Mouse (Mus musculus): ENCODE measurements at regions not wholly inside any gene's neighbourhood (a gene's known extent, or its start where the extent isn't known, plus 50 kb on each side); places are given as distances from the start of the nearest gene placed in this dataset.
"Not testable (repeated sequence)": the region's sequence is repeated elsewhere in the genome, so short reads cannot be mapped to it uniquely, and the experiment has no call there.

GRCm38 (mm10) chr15:90291848-90292247 is 67.7 kb downstream of the Alg10b start:
- no peak overlapping the region for H3K4me3 ChIP-seq
- DNase-seq (ENCODE audit: extremely low spot score, low spot score), result no peak
- H3K4me1 ChIP-seq, result peaks cover 23% of the 10 kb centered on the region
- 33% methylated on average over 1 of the region's 1 CpGs for WGBS
- no peak overlapping the region for H3K27ac ChIP-seq
- no peaks in the 10 kb centered on the region for H3K36me3 ChIP-seq (replicated peaks)
- no peaks in the 10 kb centered on the region for H3K27me3 ChIP-seq (ENCODE audit: poor library complexity, severe bottlenecking)
- no peaks in the 10 kb centered on the region for H3K9me3 ChIP-seq

- H3K27ac ChIP-seq, result no peak overlapping the region
- peaks cover 32% of the 10 kb centered on the region for H3K4me1 ChIP-seq
- H3K9me3 ChIP-seq, result no peaks in the 10 kb centered on the region
- no peak for DNase-seq (ENCODE audit: extremely low spot score, low spot score)
- H3K27me3 ChIP-seq (ENCODE audit: poor library complexity, severe bottlenecking), result no peaks in the 10 kb centered on the region
- WGBS, result 79% methylated on average over 2 of the region's 2 CpGs
- H3K4me3 ChIP-seq, result no peak overlapping the region
- no peaks in the 10 kb centered on the region for H3K36me3 ChIP-seq (replicated peaks)
Observed at GRCm38 (mm10) chr15:90294353-90294922, 70.3 kb downstream of the Alg10b start.

GRCm38 (mm10) chr15:90298566-90298965 is 74.5 kb downstream of the Alg10b start:
- Histone ChIP-seq H3K4me3 (no peak overlapping the region), H3K27me3 (ENCODE audit: poor library complexity, severe bottlenecking) (no peaks in the 10 kb centered on the region), H3K4me1 (peaks cover 9% of the 10 kb centered on the region), H3K36me3 (replicated peaks) (no peaks in the 10 kb centered on the region), H3K27ac (no peak overlapping the region), H3K9me3 (no peaks in the 10 kb centered on the region)
- no peak for DNase-seq (ENCODE audit: extremely low spot score, low spot score)
- WGBS, result 69% methylated on average over 7 of the region's 7 CpGs

GRCm38 (mm10) chr15:90303393-90303792 is 79.3 kb downstream of the Alg10b start:
- H3K36me3 ChIP-seq (replicated peaks), result no peaks in the 10 kb centered on the region
- no peak overlapping the region for H3K4me3 ChIP-seq
- H3K27me3 ChIP-seq (ENCODE audit: poor library complexity, severe bottlenecking), result no peaks in the 10 kb centered on the region
- no peak overlapping the region for H3K27ac ChIP-seq
- no peak for DNase-seq (ENCODE audit: extremely low spot score, low spot score)
- H3K9me3 ChIP-seq, result no peaks in the 10 kb centered on the region
- peaks cover 9% of the 10 kb centered on the region for H3K4me1 ChIP-seq
- 95% methylated on average over 1 of the region's 1 CpGs for WGBS

GRCm38 (mm10) chr15:90305051-90305450 is 80.9 kb downstream of the Alg10b start:
- Histone ChIP-seq H3K4me3 (no peak overlapping the region), H3K27ac (no peak overlapping the region), H3K36me3 (replicated peaks) (no peaks in the 10 kb centered on the region), H3K4me1 (peaks cover 17% of the 10 kb centered on the region), H3K9me3 (no peaks in the 10 kb centered on the region), H3K27me3 (ENCODE audit: poor library complexity, severe bottlenecking) (no peaks in the 10 kb centered on the region)
- 88% methylated on average over 3 of the region's 3 CpGs for WGBS
- DNase-seq (ENCODE audit: extremely low spot score, low spot score), result no peak

GRCm38 (mm10) chr15:90306866-90307265 is 82.8 kb downstream of the Alg10b start:
- no peak for DNase-seq (ENCODE audit: extremely low spot score, low spot score)
- Histone ChIP-seq H3K36me3 (replicated peaks) (no peaks in the 10 kb centered on the region), H3K4me1 (peaks cover 17% of the 10 kb centered on the region), H3K27me3 (ENCODE audit: poor library complexity, severe bottlenecking) (no peaks in the 10 kb centered on the region), H3K4me3 (no peak overlapping the region), H3K27ac (no peak overlapping the region), H3K9me3 (no peaks in the 10 kb centered on the region)
- WGBS, result 90% methylated on average over 3 of the region's 3 CpGs

GRCm38 (mm10) chr15:90308433-90308832 is 84.3 kb downstream of the Alg10b start:
- not testable (repeated sequence) for H3K4me3 ChIP-seq; H3K27ac ChIP-seq; DNase-seq (ENCODE audit: extremely low spot score, low spot score); H3K36me3 ChIP-seq (replicated peaks); H3K9me3 ChIP-seq; H3K27me3 ChIP-seq (ENCODE audit: poor library complexity, severe bottlenecking)
- WGBS, result 12% methylated on average over 5 of the region's 5 CpGs
- H3K4me1 ChIP-seq, result peaks cover 17% of the 10 kb centered on the region

GRCm38 (mm10) chr15:90308869-90309268 is 84.8 kb downstream of the Alg10b start:
- no peak overlapping the region for H3K4me3 ChIP-seq
- no peak for DNase-seq (ENCODE audit: extremely low spot score, low spot score)
- peaks cover 17% of the 10 kb centered on the region for H3K4me1 ChIP-seq
- H3K27ac ChIP-seq, result no peak overlapping the region
- WGBS, result 4% methylated on average over 1 of the region's 1 CpGs
- H3K36me3 ChIP-seq (replicated peaks), result no peaks in the 10 kb centered on the region
- H3K27me3 ChIP-seq (ENCODE audit: poor library complexity, severe bottlenecking), result no peaks in the 10 kb centered on the region
- H3K9me3 ChIP-seq, result no peaks in the 10 kb centered on the region

- Histone ChIP-seq H3K9me3 (no peaks in the 10 kb centered on the region), H3K27me3 (ENCODE audit: poor library complexity, severe bottlenecking) (no peaks in the 10 kb centered on the region), H3K27ac (no peak overlapping the region), H3K36me3 (replicated peaks) (no peaks in the 10 kb centered on the region), H3K4me1 (peaks cover 17% of the 10 kb centered on the region), H3K4me3 (no peak overlapping the region)
- DNase-seq (ENCODE audit: extremely low spot score, low spot score), result no peak
Observed at GRCm38 (mm10) chr15:90309664-90310063, 85.6 kb downstream of the Alg10b start.

- Histone ChIP-seq H3K9me3 (no peaks in the 10 kb centered on the region), H3K4me1 (no peaks in the 10 kb centered on the region), H3K27me3 (ENCODE audit: poor library complexity, severe bottlenecking) (no peaks in the 10 kb centered on the region), H3K4me3 (no peak overlapping the region), H3K27ac (no peak overlapping the region), H3K36me3 (replicated peaks) (no peaks in the 10 kb centered on the region)
- WGBS, result 71% methylated on average over 3 of the region's 3 CpGs
- no peak for DNase-seq (ENCODE audit: extremely low spot score, low spot score)
Observed at GRCm38 (mm10) chr15:90321774-90322173, 97.7 kb downstream of the Alg10b start.

GRCm38 (mm10) chr15:90333275-90333674 is 109.2 kb downstream of the Alg10b start:
- peak; percentile 57 for DNase-seq (ENCODE audit: extremely low spot score, low spot score)
- WGBS, result 2% methylated on average over 4 of the region's 4 CpGs
- peaks cover 23% of the 10 kb centered on the region for H3K4me1 ChIP-seq
- H3K27ac ChIP-seq, result 0 out of 2 replicates have a peak overlapping the region, but pooled peaks have one; percentile 56
- H3K36me3 ChIP-seq (replicated peaks), result no peaks in the 10 kb centered on the region
- no peak overlapping the region; the same call in 1 of the 2 replicates for H3K4me3 ChIP-seq
- H3K9me3 ChIP-seq, result no peaks in the 10 kb centered on the region
- no peaks in the 10 kb centered on the region for H3K27me3 ChIP-seq (ENCODE audit: poor library complexity, severe bottlenecking)

- WGBS, result 39% methylated on average over 1 of the region's 1 CpGs
- H3K9me3 ChIP-seq, result no peaks in the 10 kb centered on the region
- peaks cover 23% of the 10 kb centered on the region for H3K4me1 ChIP-seq
- no peak for DNase-seq (ENCODE audit: extremely low spot score, low spot score)
- no peaks in the 10 kb centered on the region for H3K27me3 ChIP-seq (ENCODE audit: poor library complexity, severe bottlenecking)
- H3K4me3 ChIP-seq, result no peak overlapping the region
- H3K36me3 ChIP-seq (replicated peaks), result no peaks in the 10 kb centered on the region
- 0 out of 2 replicates have a peak overlapping the region, but pooled peaks have one; percentile 56 for H3K27ac ChIP-seq
Observed at GRCm38 (mm10) chr15:90333766-90334165, 109.7 kb downstream of the Alg10b start.

- H3K27me3 ChIP-seq (ENCODE audit: poor library complexity, severe bottlenecking), result no peaks in the 10 kb centered on the region
- H3K9me3 ChIP-seq, result no peaks in the 10 kb centered on the region
- H3K4me3 ChIP-seq, result no peak overlapping the region
- WGBS, result 72% methylated on average over 4 of the region's 4 CpGs
- no peak overlapping the region for H3K27ac ChIP-seq
- peaks cover 23% of the 10 kb centered on the region for H3K4me1 ChIP-seq
- H3K36me3 ChIP-seq (replicated peaks), result no peaks in the 10 kb centered on the region
- DNase-seq (ENCODE audit: extremely low spot score, low spot score), result no peak
Observed at GRCm38 (mm10) chr15:90334406-90334805, 110.3 kb downstream of the Alg10b start.

- H3K4me3 ChIP-seq, result no peak overlapping the region
- WGBS, result 84% methylated on average over 7 of the region's 7 CpGs
- H3K27me3 ChIP-seq (ENCODE audit: poor library complexity, severe bottlenecking), result no peaks in the 10 kb centered on the region
- peaks cover 23% of the 10 kb centered on the region for H3K4me1 ChIP-seq
- no peak for DNase-seq (ENCODE audit: extremely low spot score, low spot score)
- no peak overlapping the region for H3K27ac ChIP-seq
- H3K9me3 ChIP-seq, result no peaks in the 10 kb centered on the region
- no peaks in the 10 kb centered on the region for H3K36me3 ChIP-seq (replicated peaks)
Observed at GRCm38 (mm10) chr15:90335506-90335905, 111.4 kb downstream of the Alg10b start.

Measured in forebrain, embryonic 10.5 days (tissue).